Comparison of ENCODE assay signal across 28 mouse cellular contexts in genomic region chr6:125333112-125333899, GRCm38 (mm10). TPM values are rescaled to one million over a fixed set of nuclear protein-coding genes. Genes with fewer than 3 reads are reported as not detected.
DNase-seq lines count a peak whose midpoint lies in the region; ATAC-seq and TF ChIP-seq lines count a peak whose summit lies in the region.
"Had no signal": no experiment of that assay in that cellular context is flagged by ENCODE, and none has a peak within 500 bp of the region (broad histone marks: within the 10 kb centered on the region; RNA-seq: fewer than 3 reads in every experiment).

No protein-coding gene starts in this region.

- no peak for DNase-seq in liver, embryonic 11.5 days (ENCODE audit: low spot score)
- DNase-seq in heart, embryonic 10.5 days (ENCODE audit: low spot score), result no peak
- no peak for DNase-seq in heart, postnatal 25 days (ENCODE audit: low spot score)
- DNase-seq: adrenal gland, adult 8-10 months; cerebellum, adult 9-10 months; heart, postnatal 14 days; kidney, adult 18-20 months; kidney, postnatal 4 days; lung, embryonic 14.5 days; midbrain, embryonic 14.5 days; thymus, adult 2 months had no signal

- H3K9me3 ChIP-seq in liver, embryonic 16.5 days (replicated peaks; ENCODE audit: control insufficient read depth, low read length), result no peaks in the 10 kb centered on the region
- H3K9me3 ChIP-seq in liver, embryonic 11.5 days (ENCODE audit: control insufficient read depth, low read length), result no peaks in the 10 kb centered on the region
- no peaks in the 10 kb centered on the region for H3K9me3 ChIP-seq in heart, embryonic 10.5 days
- H3K9me3 ChIP-seq: forebrain, embryonic 12.5 days; heart, embryonic 13.5 days; neural tube, embryonic 15.5 days had no signal

- 0 out of 2 replicates have a peak overlapping the region, but pooled peaks have one; percentile 9 for H3K4me2 ChIP-seq in liver, embryonic 16.5 days (ENCODE audit: low read depth, low read length)
- no peak overlapping the region for H3K4me2 ChIP-seq in liver, embryonic 11.5 days
- H3K4me2 ChIP-seq: forebrain, embryonic 12.5 days; heart, embryonic 13.5 days; hindbrain, embryonic 14.5 days; lung, embryonic 14.5 days; neural tube, embryonic 15.5 days had no signal

- 45% methylated on average over 14 of the region's 14 CpGs for WGBS in liver, embryonic 16.5 days (ENCODE audit: insufficient replicate concordance)
- 61% methylated on average over 14 of the region's 14 CpGs for WGBS in liver, embryonic 11.5 days
- WGBS in heart, embryonic 10.5 days, result 69% methylated on average over 14 of the region's 14 CpGs

- no peaks in the 10 kb centered on the region for H3K36me3 ChIP-seq in liver, embryonic 16.5 days (ENCODE audit: control insufficient read depth, insufficient read depth)
- H3K36me3 ChIP-seq in liver, embryonic 11.5 days (ENCODE audit: control insufficient read depth, insufficient read depth, low read length), result no peaks in the 10 kb centered on the region; the same call in 1 of the 2 replicates
- no peaks in the 10 kb centered on the region for H3K36me3 ChIP-seq in heart, embryonic 10.5 days
- H3K36me3 ChIP-seq: forebrain, embryonic 12.5 days; heart, embryonic 13.5 days; neural tube, embryonic 15.5 days had no signal

- TF ChIP-seq POLR2A in bone marrow macrophage, adult 2 months (IDR thresholded peaks at IDR 0.05; ENCODE audit: borderline replicate concordance, low read depth, low read length), result no peak

- intact Hi-C loops in heart, postnatal 25 days (cut with DNase I), result no loop called here

- H3K27ac ChIP-seq in liver, embryonic 16.5 days (ENCODE audit: low read length), result no peak overlapping the region
- H3K27ac ChIP-seq in liver, embryonic 11.5 days (ENCODE audit: low read depth, low read length), result no peak overlapping the region
- peak overlapping the region; percentile 37 for H3K27ac ChIP-seq in bone marrow macrophage, adult 2 months (ENCODE audit: insufficient read depth, low read depth, low read length)
- no peak overlapping the region for H3K27ac ChIP-seq in heart, embryonic 10.5 days
- H3K27ac ChIP-seq: forebrain, embryonic 12.5 days; heart, embryonic 13.5 days; hindbrain, embryonic 14.5 days; neural tube, embryonic 15.5 days; stomach, postnatal 0 days had no signal

- no peak for ATAC-seq in liver, embryonic 16.5 days (ENCODE audit: low read depth)
- no peak for ATAC-seq in liver, embryonic 11.5 days (replicated peaks; ENCODE audit: low FRiP score)
- ATAC-seq in common myeloid progenitor, adult 5-6 weeks (replicated peaks; ENCODE audit: low read depth, poor library complexity, severe bottlenecking), result peak; percentile 69
- peak; percentile 77 for ATAC-seq in monocyte, adult 5-6 weeks (replicated peaks; ENCODE audit: insufficient number of reproducible peaks, low FRiP score, low TSS enrichment, poor library complexity, severe bottlenecking)
- ATAC-seq: inflammation-experienced regulatory T-cells, adult 6 months had no signal

- no peaks in the 10 kb centered on the region for H3K27me3 ChIP-seq in liver, embryonic 16.5 days (ENCODE audit: control insufficient read depth, insufficient read depth, low read depth, low read length)
- H3K27me3 ChIP-seq in liver, embryonic 11.5 days (replicated peaks; ENCODE audit: control insufficient read depth, insufficient read depth, low read length), result no peaks in the 10 kb centered on the region
- H3K27me3 ChIP-seq in heart, embryonic 10.5 days (ENCODE audit: insufficient read depth, poor library complexity, severe bottlenecking), result peaks cover 4% of the 10 kb centered on the region
- H3K27me3 ChIP-seq: neural tube, embryonic 15.5 days had no signal

- no peak overlapping the region for H3K4me3 ChIP-seq in liver, embryonic 16.5 days (ENCODE audit: low read depth, low read length)
- no peak overlapping the region for H3K4me3 ChIP-seq in liver, embryonic 11.5 days (ENCODE audit: low read depth, low read length)
- H3K4me3 ChIP-seq in bone marrow macrophage, adult 2 months (ENCODE audit: insufficient read depth, low read length), result peak overlapping the region; percentile 15
- no peak overlapping the region for H3K4me3 ChIP-seq in heart, embryonic 10.5 days
- H3K4me3 ChIP-seq: forebrain, embryonic 12.5 days; heart, embryonic 13.5 days; neural tube, embryonic 15.5 days had no signal

- H3K9ac ChIP-seq in liver, embryonic 16.5 days (ENCODE audit: low read depth, low read length), result no peak overlapping the region
- H3K9ac ChIP-seq in liver, embryonic 11.5 days (ENCODE audit: low read depth, low read length), result no peak overlapping the region
- H3K9ac ChIP-seq: forebrain, embryonic 12.5 days; heart, embryonic 13.5 days; hindbrain, embryonic 14.5 days; lung, embryonic 14.5 days; neural tube, embryonic 15.5 days had no signal

- no peak for TF ChIP-seq CTCF in bone marrow macrophage, adult 2 months (IDR thresholded peaks at IDR 0.05; ENCODE audit: low read depth, low read length)

- H3K4me1 ChIP-seq in liver, embryonic 16.5 days (ENCODE audit: control insufficient read depth, low read depth, low read length), result no peaks in the 10 kb centered on the region; the same call in none of the 2 replicates
- no peaks in the 10 kb centered on the region; the same call in 1 of the 2 replicates for H3K4me1 ChIP-seq in liver, embryonic 11.5 days (replicated peaks; ENCODE audit: control insufficient read depth, insufficient read depth, low read length)
- H3K4me1 ChIP-seq in bone marrow macrophage, adult 2 months (ENCODE audit: control insufficient read depth, insufficient read depth, low read length), result peaks cover 28% of the 10 kb centered on the region
- H3K4me1 ChIP-seq in heart, embryonic 10.5 days, result peaks cover 15% of the 10 kb centered on the region; the same call in 1 of the 2 replicates

RNA-seq across cellular contexts. Expression of gene Scnn1a, which starts 12.8 kb away (rescaled TPM):
- polyA plus RNA-seq in liver, embryonic 16.5 days (2015; fragmentation: Nextera tagmentation; extraction: Ambion mirVana), result 0.61 and 0.74 TPM in 2 replicates
- 0.55 and 0.74 TPM in 2 replicates for polyA plus RNA-seq in liver, embryonic 11.5 days (2014; fragmentation: Nextera tagmentation; extraction: Ambion mirVana)
- 0.88 and 1.1 TPM in 2 replicates for polyA plus RNA-seq in bone marrow macrophage, adult 2 months (2012; ENCODE audit: insufficient read depth, insufficient read length, missing spikeins)
- 0.55 and 0.63 TPM in 2 replicates for total RNA-seq in common myeloid progenitor, adult 5-6 weeks (2017)
- total RNA-seq in monocyte, adult 5-6 weeks (2017), result 3.1 to 6.4 TPM (median 5.9 TPM) in 3 replicates
- 0.65 and 0.98 TPM in 2 replicates for polyA plus RNA-seq in heart, embryonic 10.5 days (2016; fragmentation: Nextera tagmentation; extraction: Ambion mirVana)
- total RNA-seq in heart, postnatal 25 days (2021), result under 1 TPM; 0.70 TPM
- total RNA-seq: MEL had no signal
- polyA plus RNA-seq: inflammation-experienced regulatory T-cells, adult 6 months had no signal

RNA-seq across cellular contexts. Expression of gene Tnfrsf1a, which starts 15.9 kb away (rescaled TPM):
- 30.5 and 32.8 TPM in 2 replicates for polyA plus RNA-seq in liver, embryonic 16.5 days (2015; fragmentation: Nextera tagmentation; extraction: Ambion mirVana)
- polyA plus RNA-seq in liver, embryonic 11.5 days (2014; fragmentation: Nextera tagmentation; extraction: Ambion mirVana), result 37.0 and 38.0 TPM in 2 replicates
- 145 and 152 TPM in 2 replicates for polyA plus RNA-seq in bone marrow macrophage, adult 2 months (2012; ENCODE audit: insufficient read depth, insufficient read length, missing spikeins)
- total RNA-seq in common myeloid progenitor, adult 5-6 weeks (2017), result 28.3 and 33.1 TPM in 2 replicates
- 101 to 111 TPM (median 103 TPM) in 3 replicates for total RNA-seq in monocyte, adult 5-6 weeks (2017)
- 33.6 and 35.3 TPM in 2 replicates for polyA plus RNA-seq in heart, embryonic 10.5 days (2016; fragmentation: Nextera tagmentation; extraction: Ambion mirVana)
- 10 to 100 TPM; 53.2 to 60.8 TPM for total RNA-seq in heart, postnatal 25 days (2021)

RNA-seq across cellular contexts. Expression of gene Ltbr, which starts 19.6 kb away (rescaled TPM):
- 22.3 and 22.5 TPM in 2 replicates for polyA plus RNA-seq in liver, embryonic 16.5 days (2015; fragmentation: Nextera tagmentation; extraction: Ambion mirVana)
- 30.1 and 34.7 TPM in 2 replicates for polyA plus RNA-seq in liver, embryonic 11.5 days (2014; fragmentation: Nextera tagmentation; extraction: Ambion mirVana)
- 55.6 and 60.0 TPM in 2 replicates for polyA plus RNA-seq in bone marrow macrophage, adult 2 months (2012; ENCODE audit: insufficient read depth, insufficient read length, missing spikeins)
- total RNA-seq in common myeloid progenitor, adult 5-6 weeks (2017), result 23.2 and 25.0 TPM in 2 replicates
- total RNA-seq in monocyte, adult 5-6 weeks (2017), result 29.5 to 47.9 TPM (median 41.2 TPM) in 3 replicates
- polyA plus RNA-seq in heart, embryonic 10.5 days (2016; fragmentation: Nextera tagmentation; extraction: Ambion mirVana), result 37.8 and 40.4 TPM in 2 replicates
- 10 to 100 TPM; 27.4 to 31.8 TPM for total RNA-seq in heart, postnatal 25 days (2021)

RNA-seq across cellular contexts. Expression of gene Plekhg6, which starts 47.3 kb away (rescaled TPM):
- 0.65 and 0.86 TPM in 2 replicates for polyA plus RNA-seq in liver, embryonic 16.5 days (2015; fragmentation: Nextera tagmentation; extraction: Ambion mirVana)
- polyA plus RNA-seq in liver, embryonic 11.5 days (2014; fragmentation: Nextera tagmentation; extraction: Ambion mirVana), result 0.30 and 0.35 TPM in 2 replicates
- polyA plus RNA-seq in bone marrow macrophage, adult 2 months (2012; ENCODE audit: insufficient read depth, insufficient read length, missing spikeins), result not detected in 2 replicates
- not detected in 2 replicates for total RNA-seq in common myeloid progenitor, adult 5-6 weeks (2017)
- total RNA-seq in monocyte, adult 5-6 weeks (2017), result not detected in 3 replicates
- 0.20 TPM in 1 of 2 replicates, not detected in the other for polyA plus RNA-seq in heart, embryonic 10.5 days (2016; fragmentation: Nextera tagmentation; extraction: Ambion mirVana)
- total RNA-seq in heart, postnatal 25 days (2021), result not detected
- total RNA-seq: gastrocnemius, adult 8-10 months; heart, postnatal 14 days; megakaryocyte-erythroid progenitor cell, adult 5-6 weeks; MEL had no signal
- polyA plus RNA-seq: inflammation-experienced regulatory T-cells, adult 6 months had no signal

RNA-seq across cellular contexts. Expression of gene Tuba3a, which starts 47.5 kb away (rescaled TPM):
- polyA plus RNA-seq in liver, embryonic 16.5 days (2015; fragmentation: Nextera tagmentation; extraction: Ambion mirVana), result not detected in 2 replicates
- 0.12 TPM in 1 of 2 replicates, not detected in the other for polyA plus RNA-seq in liver, embryonic 11.5 days (2014; fragmentation: Nextera tagmentation; extraction: Ambion mirVana)
- not detected in 2 replicates for polyA plus RNA-seq in bone marrow macrophage, adult 2 months (2012; ENCODE audit: insufficient read depth, insufficient read length, missing spikeins)
- not detected in 2 replicates for total RNA-seq in common myeloid progenitor, adult 5-6 weeks (2017)
- total RNA-seq in monocyte, adult 5-6 weeks (2017), result 0.78 TPM in 1 of 3 replicates, not detected in the others
- polyA plus RNA-seq in heart, embryonic 10.5 days (2016; fragmentation: Nextera tagmentation; extraction: Ambion mirVana), result 0.09 TPM in 1 of 2 replicates, not detected in the other
- not detected for total RNA-seq in heart, postnatal 25 days (2021)
- total RNA-seq: adrenal gland, adult 8-10 months; gastrocnemius, adult 8-10 months; heart, postnatal 14 days; left cerebral cortex, adult 18-20 months; left cerebral cortex, postnatal 36 days; megakaryocyte-erythroid progenitor cell, adult 5-6 weeks; MEL had no signal
- polyA plus RNA-seq: cortical plate, adult 2 months; embryonic facial prominence, embryonic 11.5 days; forebrain, embryonic 12.5 days; hindbrain, embryonic 14.5 days; midbrain, embryonic 14.5 days; neural tube, embryonic 15.5 days had no signal

Comparison
In these comparisons a context has a peak if more than half of its experiments do, and no peak if none do; other contexts are left out.
1. ATAC-seq: peak in common myeloid progenitor, adult 5-6 weeks (single experiment) and monocyte, adult 5-6 weeks (single experiment); none in liver, embryonic 16.5 days (single experiment) and liver, embryonic 11.5 days (single experiment).